Mouse (Mus musculus) midbrain, embryonic 12.5 days (tissue): Measurements from ENCODE around the gene Kif2a. TPM values are rescaled to one million over a fixed set of nuclear protein-coding genes. Genes with fewer than 3 reads are reported as not detected.

Source experiments
- ATAC-seq: fragments of 200-750 bp; cut with Nextera tagmentation; 2 replicates; pipeline ENCODE4 v1.8.0; 2017; ENCODE audit warnings: low read depth, moderate TSS enrichment, moderate library complexity; ENCODE audit not compliant: low FRiP score
- H3K27ac ChIP-seq: fragments of 300-500 bp; sonication (generic); replicated peaks from 2 replicates; pipeline ENCODE4 v1.5.1; 2016; ENCODE audit warnings: mild to moderate bottlenecking
- H3K27me3 ChIP-seq: fragments of 300-500 bp; sonication (generic); 2 replicates; pipeline ENCODE4 v1.6.1; 2016; ENCODE audit warnings: mild to moderate bottlenecking
- H3K36me3 ChIP-seq: fragments of 300-500 bp; sonication (generic); 2 replicates; pipeline ENCODE4 v1.6.1; 2016
- H3K4me1 ChIP-seq: fragments of 300-500 bp; sonication (generic); 2 replicates; pipeline ENCODE4 v1.6.1; 2016
- H3K4me2 ChIP-seq: fragments of 300-500 bp; sonication (generic); replicated peaks from 2 replicates; pipeline ENCODE4 v1.6.1; 2016; ENCODE audit warnings: mild to moderate bottlenecking, moderate library complexity
- H3K4me3 ChIP-seq: fragments of 300-500 bp; sonication (generic); 2 replicates; pipeline ENCODE4 v1.5.1; 2016; ENCODE audit warnings: mild to moderate bottlenecking
- H3K9ac ChIP-seq: fragments of 300-500 bp; sonication (generic); replicated peaks from 2 replicates; pipeline ENCODE4 v1.6.1; 2016; ENCODE audit warnings: mild to moderate bottlenecking, moderate library complexity
- H3K9me3 ChIP-seq: fragments of 300-500 bp; sonication (generic); 2 replicates; pipeline ENCODE4 v1.6.1; 2016; ENCODE audit warnings: mild to moderate bottlenecking
- WGBS: fragments of 180-500 bp; shearing (Covaris S2); methylation state at CpG from one replicate; pipeline ENCODE4 v1.1.7; 2016; 5-methylcytosine and 5-hydroxymethylcytosine counted together
- polyA plus RNA-seq: library from polyadenylated mRNA; unstranded; fragments of >200 nt; fragmentation: Nextera tagmentation; extraction: Ambion mirVana; gene quantifications from 2 replicates; pipeline ENCODE4 v1.2.1, GENCODE M21; 2016

Kif2a gene
- polyA plus RNA-seq, 1 experiment from 2014 or later: 27.7 TPM

- no peak overlapping the region for H3K4me2 ChIP-seq
- no peak overlapping the region for H3K4me3 ChIP-seq
- no peaks in the 10 kb centered on the region for H3K9me3 ChIP-seq
- H3K4me1 ChIP-seq: no peaks in the 10 kb centered on the region
- H3K36me3 ChIP-seq: peaks cover 23% of the 10 kb centered on the region
- no peaks in the 10 kb centered on the region for H3K27me3 ChIP-seq
- H3K27ac ChIP-seq: no peak overlapping the region
- no peak overlapping the region for H3K9ac ChIP-seq
- ATAC-seq: no peak
- WGBS: 80% methylated on average over 3 of the region's 3 CpGs
Observed at GRCm38 (mm10) chr13:106913125-106913736, 108.7 kb downstream of the Kif2a start.

GRCm38 (mm10) chr13:106910096-106910495 lies 111.8 kb downstream of the Kif2a start:
- Histone ChIP-seq H3K9me3 (no peaks in the 10 kb centered on the region), H3K36me3 (peaks cover 49% of the 10 kb centered on the region)

More at GRCm38 (mm10) chr13:106910096-106910495, 111.8 kb downstream of the Kif2a start:
- no peak overlapping the region for H3K27ac ChIP-seq
- no peak overlapping the region for H3K9ac ChIP-seq
- no peaks in the 10 kb centered on the region for H3K4me1 ChIP-seq
- no peaks in the 10 kb centered on the region for H3K27me3 ChIP-seq
- H3K4me3 ChIP-seq: no peak overlapping the region
- no peak for ATAC-seq
- no peak overlapping the region for H3K4me2 ChIP-seq
- WGBS: 96% methylated on average over 10 of the region's 10 CpGs

Other genes with a start within 250 kb of the Kif2a start
- gene Ipo11, start 85.2 kb downstream of the Kif2a start, polyA plus RNA-seq: 66.8 and 70.1 TPM in 2 replicates
- gene Dimt1, start 75.0 kb downstream of the Kif2a start, polyA plus RNA-seq: 40.4 and 40.5 TPM in 2 replicates